Comparison of ENCODE assay signal across 10 mouse cellular contexts in genomic region chr17:14628901-14629300, GRCm38 (mm10).
"Had no signal": no experiment of that assay in that cellular context is flagged by ENCODE, and none has a peak within 500 bp of the region (broad histone marks: within the 10 kb centered on the region; RNA-seq: fewer than 3 reads in every experiment).

No protein-coding gene starts in this region.

- H3K27me3 ChIP-seq: limb, embryonic 13.5 days; midbrain, embryonic 13.5 days; neural tube, embryonic 12.5 days had no signal

- H3K4me2 ChIP-seq: limb, embryonic 13.5 days; midbrain, embryonic 13.5 days; neural tube, embryonic 12.5 days had no signal

- H3K9ac ChIP-seq: limb, embryonic 13.5 days; liver, embryonic 14.5 days; midbrain, embryonic 13.5 days; neural tube, embryonic 12.5 days had no signal

- ATAC-seq: midbrain, embryonic 13.5 days had no signal

- H3K4me1 ChIP-seq: midbrain, embryonic 13.5 days; neural tube, embryonic 12.5 days had no signal

- H3K4me3 ChIP-seq: limb, embryonic 13.5 days; midbrain, embryonic 13.5 days; neural tube, embryonic 12.5 days had no signal

- H3K9me3 ChIP-seq: limb, embryonic 13.5 days; neural tube, embryonic 12.5 days had no signal

- H3K27ac ChIP-seq: limb, embryonic 13.5 days; liver, embryonic 14.5 days; midbrain, embryonic 13.5 days; neural tube, embryonic 12.5 days had no signal

- DNase-seq: kidney, postnatal 14 days; left cerebral cortex, postnatal 4 days; lung, adult 18-20 months; retina, postnatal 1 day; right cerebral cortex, postnatal 14 days; thymus, postnatal 36 days had no signal

- H3K36me3 ChIP-seq: limb, embryonic 13.5 days; midbrain, embryonic 13.5 days; neural tube, embryonic 12.5 days had no signal
